Mouse (Mus musculus) adrenal gland, postnatal 25 days (tissue): ENCODE results near the gene Ttc27. TPM values are rescaled to one million over a fixed set of nuclear protein-coding genes. Genes with fewer than 3 reads are reported as not detected.
A peak's percentile ranks its signal among the peaks of the same experiment; 100 is the strongest.

Source experiments
- DNase-seq: peaks from one replicate; pipeline ENCODE4 v3.0.0; 2021; ENCODE audit warnings: mixed read lengths
- total RNA-seq: library from RNA; stranded (reverse); gene quantifications from 2 replicates; pipeline ENCODE4 v1.2.3, GENCODE M21; 2021

The Ttc27 gene
- total RNA-seq, 1 experiment from 2014 or later, result 24.2 TPM

GRCm38 (mm10) chr17:74887039-74887438 lies 169.5 kb downstream of the Ttc27 start:
- DNase-seq, result no peak

DNA sequence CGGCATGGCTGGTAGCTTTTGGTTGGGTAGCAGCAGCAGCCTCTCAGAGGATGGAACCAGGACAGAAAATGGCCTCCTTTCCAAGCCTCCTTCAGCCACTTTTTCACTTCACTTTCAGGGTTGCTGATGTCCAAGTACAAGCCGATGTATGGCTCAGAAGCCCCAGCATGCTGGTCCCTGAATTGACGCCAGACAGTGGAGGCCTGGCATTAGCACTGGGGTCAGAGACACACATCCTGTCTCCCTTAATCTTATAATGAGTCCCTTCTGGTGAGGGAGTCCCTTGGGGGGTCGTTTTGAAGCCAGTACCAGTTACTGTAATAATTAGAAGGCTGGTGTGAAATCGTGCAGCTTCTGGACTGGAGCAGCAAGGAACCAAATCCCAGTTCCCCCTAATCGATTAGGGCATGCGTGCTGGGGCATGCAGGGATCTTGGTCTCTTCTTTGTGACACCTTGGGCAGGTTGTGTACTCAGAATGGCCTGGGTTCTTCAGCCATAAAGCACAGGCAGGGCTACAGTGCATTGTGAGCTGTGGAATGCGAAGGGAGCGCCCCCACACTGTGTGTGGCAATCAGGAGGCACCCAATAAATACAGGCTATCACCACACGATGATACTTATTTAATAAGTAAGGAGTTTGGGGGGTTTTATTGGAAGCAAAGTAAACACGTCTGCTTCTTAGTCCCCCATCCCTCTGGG lies 171.5 kb downstream of the Ttc27 start:
- DNase-seq, result no peak

GRCm38 (mm10) chr17:74889535-74890117 lies 172.1 kb downstream of the Ttc27 start:
- no peak for DNase-seq

- no peak for DNase-seq
These were observed 184.9 kb downstream of the Ttc27 start for GRCm38 (mm10) chr17:74902453-74902852.

GRCm38 (mm10) chr17:74903411-74904331 lies 186.1 kb downstream of the Ttc27 start:
- no peak for DNase-seq

- DNase-seq, result no peak
These were observed 186.8 kb downstream of the Ttc27 start for GRCm38 (mm10) chr17:74904332-74904687.

GRCm38 (mm10) chr17:74904956-74905355 lies 187.4 kb downstream of the Ttc27 start:
- no peak for DNase-seq

DNA sequence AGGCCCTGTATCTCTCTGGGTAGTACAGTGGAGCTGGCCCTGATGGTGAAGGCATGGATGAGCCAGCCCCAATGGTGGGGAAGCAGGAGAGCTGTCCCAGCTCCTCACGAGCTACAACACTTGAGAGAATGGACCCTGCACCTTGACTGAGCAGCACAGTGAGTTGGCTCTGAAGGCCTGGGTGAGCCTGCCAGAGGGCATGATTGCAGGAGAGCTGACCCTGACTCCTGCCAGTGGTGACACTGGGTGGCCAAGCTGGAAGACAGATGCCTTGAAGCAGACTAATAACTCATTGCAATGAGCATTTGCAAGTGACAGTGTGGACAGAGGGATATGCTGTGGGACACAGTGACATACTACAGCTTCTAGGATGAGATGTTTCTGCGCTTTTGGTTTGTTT lies 195.5 kb downstream of the Ttc27 start:
- DNase-seq, result peak; percentile 47

Other genes starting within 250 kb of the Ttc27 start
- 95.6 and 128 TPM in 2 replicates for gene Yipf4, start 228.2 kb upstream of the Ttc27 start, total RNA-seq
- 124 and 147 TPM in 2 replicates for gene Birc6, start 189.4 kb upstream of the Ttc27 start, total RNA-seq